Mouse (Mus musculus) embryonic fibroblast, embryonic 13.5 days (primary cell): ENCODE results near the gene Prok1.

Experiments
- CTCF ChIP-seq: IDR thresholded peaks from 2 replicates; pipeline ENCODE4 v1.5.1; 2011; ENCODE audit warnings: mild to moderate bottlenecking, control low read depth, low read length, moderate library complexity, borderline replicate concordance; ENCODE audit not compliant: insufficient read depth
- POLR2A ChIP-seq: IDR thresholded peaks from 2 replicates; pipeline ENCODE4 v1.6.1; 2011; ENCODE audit warnings: low read depth, mild to moderate bottlenecking, control low read depth, low read length, moderate library complexity

DNA sequence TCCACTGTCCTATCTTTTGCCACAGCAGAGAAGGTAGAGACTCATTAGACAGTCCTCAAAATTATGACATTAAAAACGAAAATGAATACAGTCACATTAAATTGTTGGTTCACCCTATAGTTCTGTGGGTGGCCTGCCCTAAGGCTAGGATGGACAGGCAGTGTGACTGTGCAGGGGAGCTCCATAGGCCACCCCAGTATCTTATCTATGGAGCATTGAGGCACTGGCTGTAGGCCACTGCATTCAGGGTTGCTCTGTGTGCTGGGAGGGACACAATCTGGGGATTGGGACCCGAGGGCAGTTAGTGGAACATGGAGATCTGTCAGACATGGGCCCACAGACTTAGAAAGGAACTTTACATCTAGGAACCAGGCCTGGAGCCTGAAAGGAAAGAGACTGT, 5.6 kb downstream of the Prok1 start:
- TF ChIP-seq POLR2A (no peak), CTCF (no peak)
